Mouse (Mus musculus) gastrocnemius, adult 8-10 months (tissue): Measurements from ENCODE around the gene A730049H05Rik. TPM values are rescaled to one million over a fixed set of nuclear protein-coding genes. Genes with fewer than 3 reads are reported as not detected.
A peak's percentile ranks its signal among the peaks of the same experiment; 100 is the strongest.

Experiments used
- DNase-seq, 2 experiments: peaks; one replicate each; pipeline ENCODE4 v3.0.0; 2022; ENCODE audit warnings: low spot score in 2 of 2
- total RNA-seq, 4 experiments: library from RNA; stranded (reverse); gene quantifications; 2 replicates each; pipeline ENCODE4 v1.2.4; 2022

Gene A730049H05Rik
- under 1 TPM in 1 of 4 experiments, not detected in 3; 0.15 TPM for total RNA-seq

DNA sequence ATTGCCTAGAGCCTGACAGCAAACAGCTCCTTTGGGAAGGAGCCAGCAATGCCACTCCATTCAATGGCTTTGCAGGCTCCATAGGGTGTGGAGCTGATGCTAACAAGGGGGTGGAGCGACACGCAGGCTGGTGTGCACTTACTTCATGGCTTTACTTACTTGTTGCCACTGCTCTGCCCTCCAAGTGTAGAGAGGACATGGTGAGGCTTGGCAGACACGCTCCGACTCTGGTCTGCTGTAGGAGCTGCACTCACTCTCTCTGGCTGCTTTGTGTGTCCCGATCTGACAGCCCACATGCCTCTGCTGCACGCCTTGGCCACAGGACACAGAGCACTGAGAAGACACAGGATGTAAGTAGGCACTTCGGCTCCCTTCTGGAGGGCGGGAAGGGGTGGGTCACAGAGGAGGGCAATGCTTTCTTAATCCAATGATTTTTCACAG lies at the start of gene A730049H05Rik:
Gene A730049H05Rik (plus strand): TSS at position 168 of the 441 bp plus-strand sequence.
- DNase-seq, result no peak

DNA sequence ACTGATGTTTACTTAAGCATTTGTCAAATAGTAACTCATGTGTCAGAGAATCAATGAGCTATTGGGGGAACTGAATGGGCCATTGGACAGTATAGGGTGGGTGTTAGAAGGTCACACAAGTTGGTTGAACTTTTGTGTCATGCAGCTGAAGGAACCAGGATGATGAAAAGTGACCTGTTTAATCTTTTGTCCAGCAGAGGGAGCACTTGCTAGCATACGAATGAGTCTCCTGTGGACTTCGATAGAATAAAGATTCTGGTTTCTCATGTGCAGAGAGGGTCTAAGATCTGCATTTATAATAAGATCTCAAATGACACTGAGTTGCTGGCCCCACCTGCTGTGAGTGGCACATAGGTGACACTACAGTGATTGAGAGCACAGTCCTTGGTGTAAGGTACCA lies 39.9 kb upstream of the A730049H05Rik start:
- DNase-seq, result no peak

DNA sequence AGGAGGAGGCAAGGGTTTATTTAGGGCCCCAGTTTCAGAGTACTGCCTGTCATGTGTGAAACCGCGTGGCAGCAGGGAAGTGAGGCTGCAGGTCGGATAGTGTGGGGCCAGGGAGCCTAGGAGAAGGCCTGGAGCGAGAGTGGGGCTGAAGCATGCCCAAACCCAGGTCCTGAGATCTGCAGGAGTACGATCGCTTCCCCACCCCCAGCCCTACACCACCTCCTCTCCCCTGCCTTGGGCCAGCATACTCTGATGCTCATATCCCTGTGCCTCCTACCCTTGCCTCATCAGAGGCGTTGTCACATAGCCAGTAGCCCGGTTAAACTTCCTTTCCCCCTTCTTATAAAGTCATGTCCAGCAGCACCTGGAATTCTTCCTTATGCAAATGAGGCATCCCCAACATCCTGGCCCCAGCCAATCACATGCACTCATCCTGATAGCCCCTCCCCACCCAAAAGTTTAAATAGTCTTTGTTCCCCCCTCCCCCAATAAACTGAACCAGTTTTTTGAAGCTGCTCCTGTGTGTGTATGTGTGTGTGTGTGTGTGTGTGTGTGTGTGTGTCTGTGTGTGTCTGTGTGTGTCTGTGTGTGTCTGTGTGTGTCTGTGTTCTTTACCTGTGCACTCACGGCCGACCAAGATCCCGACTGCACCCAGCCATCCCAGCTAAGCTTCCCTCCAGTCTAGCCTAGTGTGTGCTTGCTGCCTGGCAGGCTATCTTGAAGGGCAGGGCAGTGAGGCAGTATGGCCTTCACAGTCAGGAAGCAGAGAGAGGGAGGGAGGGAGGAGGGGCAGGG lies 36.9 kb upstream of the A730049H05Rik start:
- no peak for DNase-seq

DNA sequence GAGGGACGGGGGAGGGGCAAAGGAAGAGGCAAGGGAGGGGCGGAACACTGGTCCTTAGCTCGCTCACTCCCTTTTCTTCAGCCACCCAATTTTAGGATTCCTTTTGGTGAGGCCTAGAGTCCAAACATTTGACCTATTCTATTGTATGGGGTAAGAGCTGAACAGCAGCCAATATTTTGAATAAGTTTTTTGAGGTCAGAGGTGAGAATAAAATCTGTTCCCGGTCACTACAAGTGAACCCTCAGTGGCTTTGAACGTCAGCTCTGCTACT lies 36.4 kb upstream of the A730049H05Rik start:
- no peak for DNase-seq

DNA sequence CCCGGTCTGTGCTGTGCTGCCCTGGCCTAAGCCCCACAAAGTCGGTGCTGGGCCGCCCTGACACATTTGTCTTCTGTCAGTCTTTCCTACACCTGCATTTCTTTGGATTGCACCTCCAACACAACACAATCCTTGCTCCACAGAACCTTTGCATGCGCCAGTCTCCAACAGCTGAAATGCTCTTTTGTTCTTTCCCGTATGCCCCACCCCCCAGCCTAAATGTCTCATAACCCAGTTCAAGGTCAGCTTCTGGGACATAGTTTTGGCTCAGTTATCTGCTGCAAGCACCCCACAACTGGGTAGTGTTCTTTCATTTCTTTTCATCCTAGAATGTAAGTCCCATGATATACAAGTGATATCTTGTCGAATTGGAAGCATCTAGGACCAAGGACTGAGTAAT lies 34.8 kb upstream of the A730049H05Rik start:
- no peak for DNase-seq

DNA sequence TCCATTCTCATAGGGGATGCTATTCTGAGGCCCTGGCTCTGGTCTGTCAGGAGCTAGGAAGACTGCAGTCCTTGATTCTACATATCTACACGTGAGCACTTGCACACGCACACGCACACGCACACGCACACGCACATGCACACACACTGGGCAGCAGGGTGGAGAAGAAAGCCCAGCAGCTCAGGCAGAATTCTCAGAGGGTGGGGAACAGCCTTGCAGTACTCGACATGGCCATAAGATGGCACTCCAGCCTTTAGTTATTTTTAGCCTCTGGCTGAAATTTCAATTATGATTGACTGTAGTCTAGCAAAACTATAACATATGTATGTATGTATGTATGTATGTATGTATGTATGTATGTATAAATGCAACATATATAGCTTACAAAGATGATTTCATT lies 31.5 kb upstream of the A730049H05Rik start:
- DNase-seq, result peak in 1 of 2 experiments; percentile 23

DNA sequence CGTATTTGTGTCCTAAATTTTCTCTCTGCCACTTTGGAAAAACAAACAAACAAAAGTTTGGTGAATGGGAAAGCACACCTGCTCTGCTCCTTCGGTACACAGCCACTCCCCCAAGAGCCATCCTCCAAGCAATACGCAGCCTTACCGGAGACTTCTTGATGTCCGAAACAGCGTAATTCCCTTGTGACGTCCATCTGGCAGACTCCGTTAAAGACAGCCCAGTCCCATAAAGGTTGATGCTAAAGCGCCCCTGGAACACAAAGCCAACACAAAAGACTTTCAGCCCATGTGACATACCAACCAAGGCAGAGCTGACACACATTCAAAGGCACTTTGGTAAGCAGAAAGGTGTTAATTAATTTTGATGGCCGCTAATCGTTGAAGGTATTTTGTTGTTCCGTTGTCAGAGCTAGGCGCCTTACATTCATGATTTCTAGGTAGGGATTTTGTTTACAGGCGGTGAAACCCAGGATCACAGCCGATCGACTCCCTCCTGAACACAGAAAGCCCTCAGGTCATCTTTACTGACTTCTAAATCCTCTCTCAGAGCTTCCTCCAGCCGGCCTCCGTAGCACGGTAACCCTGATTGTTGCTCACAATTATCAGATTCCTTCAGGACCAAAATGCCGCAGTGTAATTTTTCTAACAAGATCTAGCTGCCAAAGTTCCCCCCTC lies 29.4 kb upstream of the A730049H05Rik start:
- DNase-seq, result no peak

DNA sequence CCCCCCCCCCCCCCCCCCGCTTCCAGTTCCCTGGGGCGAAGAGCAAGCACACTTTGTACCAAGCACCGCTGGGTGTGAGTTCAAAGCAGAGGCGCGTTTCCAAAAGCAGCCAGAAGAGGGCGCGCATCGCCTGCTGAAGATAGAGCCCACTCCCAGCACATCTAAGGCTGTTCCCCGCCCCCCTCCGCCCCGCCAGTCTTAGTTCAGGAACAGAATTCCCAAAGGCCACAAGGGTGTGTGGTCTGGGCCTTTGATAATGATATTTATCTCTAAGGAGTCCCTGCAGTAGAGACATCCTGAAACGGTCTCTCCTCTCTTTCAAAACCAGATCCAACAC lies 28.9 kb upstream of the A730049H05Rik start:
- peak; percentile 85 to 87 for DNase-seq

DNA sequence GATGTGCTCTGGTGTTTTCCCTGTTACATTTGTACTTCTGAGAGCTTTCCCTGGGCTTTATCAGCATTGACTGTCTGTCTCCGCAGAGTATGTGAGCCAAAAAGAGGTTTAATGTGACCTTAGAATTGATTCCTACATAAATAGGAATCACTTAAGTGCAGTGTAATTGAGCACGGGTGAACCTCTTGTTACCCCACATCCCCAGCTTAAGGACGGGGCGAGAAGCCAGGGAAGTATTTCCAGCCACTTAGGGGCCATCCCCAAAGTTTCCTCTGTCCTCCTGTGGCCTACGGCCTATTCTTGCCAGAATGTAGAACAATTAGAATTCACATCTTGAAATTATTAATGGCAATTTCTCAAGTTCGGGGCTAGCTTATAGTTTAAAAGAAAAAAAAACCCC lies 22.5 kb upstream of the A730049H05Rik start:
- DNase-seq, result no peak

DNA sequence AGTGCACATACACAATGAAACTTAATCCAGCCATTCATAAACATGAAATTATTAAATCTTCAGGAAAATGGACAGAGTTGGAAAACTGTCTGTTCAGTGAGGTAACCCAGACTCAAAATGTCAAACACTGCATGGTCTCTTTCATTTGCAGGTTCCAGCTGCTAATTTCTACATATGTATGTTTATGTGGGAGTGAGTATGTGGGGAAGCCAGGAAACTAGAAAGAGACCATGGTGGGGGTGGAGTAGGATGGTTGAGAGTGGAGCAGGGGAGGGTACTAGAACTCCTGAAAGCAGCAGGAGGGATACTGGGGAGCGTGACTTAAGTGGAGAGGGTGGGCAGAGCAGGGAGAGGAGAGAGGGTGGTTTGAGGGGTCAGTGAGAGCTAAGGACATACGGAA lies 14.8 kb upstream of the A730049H05Rik start:
- no peak for DNase-seq

DNA sequence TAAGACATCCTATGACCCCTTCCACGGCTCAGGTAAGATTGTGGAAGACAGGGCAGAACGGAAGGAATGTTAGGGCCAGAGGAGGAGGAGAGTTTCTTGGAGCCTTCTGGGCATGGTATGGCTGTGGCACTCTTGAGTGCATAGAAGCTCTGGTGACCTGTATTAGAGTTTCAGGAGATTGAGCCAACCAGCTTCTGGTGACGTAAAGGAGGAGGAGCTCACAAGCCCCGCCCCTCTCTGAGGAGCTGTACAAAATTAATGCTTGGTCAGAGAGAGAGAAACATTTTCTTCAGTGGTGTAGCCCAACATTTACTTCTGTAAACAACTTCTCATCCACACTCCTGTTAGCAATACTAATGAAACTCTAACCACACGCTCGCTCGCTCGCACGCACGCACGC lies 13.9 kb upstream of the A730049H05Rik start:
- no peak for DNase-seq

DNA sequence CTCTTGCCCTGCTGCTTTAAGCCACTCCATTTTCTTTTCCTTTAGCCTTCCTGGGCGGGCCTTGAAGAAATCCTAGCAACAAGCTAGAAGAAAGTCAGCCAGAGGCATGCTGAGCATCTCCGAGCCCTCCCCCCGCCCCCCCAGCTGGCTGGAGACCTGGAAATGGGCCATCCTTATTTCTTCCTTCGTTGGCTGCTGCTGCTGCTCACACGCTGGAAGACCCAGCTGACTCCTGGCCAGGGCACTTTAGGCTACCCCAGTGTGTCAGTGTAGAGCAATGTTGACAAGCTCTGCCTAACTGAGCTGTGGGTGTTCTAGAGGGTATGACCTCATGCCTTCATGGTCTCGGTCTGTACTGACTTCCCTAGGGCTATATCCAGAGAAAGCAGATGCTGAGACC lies 13.1 kb upstream of the A730049H05Rik start:
- DNase-seq, result no peak

DNA sequence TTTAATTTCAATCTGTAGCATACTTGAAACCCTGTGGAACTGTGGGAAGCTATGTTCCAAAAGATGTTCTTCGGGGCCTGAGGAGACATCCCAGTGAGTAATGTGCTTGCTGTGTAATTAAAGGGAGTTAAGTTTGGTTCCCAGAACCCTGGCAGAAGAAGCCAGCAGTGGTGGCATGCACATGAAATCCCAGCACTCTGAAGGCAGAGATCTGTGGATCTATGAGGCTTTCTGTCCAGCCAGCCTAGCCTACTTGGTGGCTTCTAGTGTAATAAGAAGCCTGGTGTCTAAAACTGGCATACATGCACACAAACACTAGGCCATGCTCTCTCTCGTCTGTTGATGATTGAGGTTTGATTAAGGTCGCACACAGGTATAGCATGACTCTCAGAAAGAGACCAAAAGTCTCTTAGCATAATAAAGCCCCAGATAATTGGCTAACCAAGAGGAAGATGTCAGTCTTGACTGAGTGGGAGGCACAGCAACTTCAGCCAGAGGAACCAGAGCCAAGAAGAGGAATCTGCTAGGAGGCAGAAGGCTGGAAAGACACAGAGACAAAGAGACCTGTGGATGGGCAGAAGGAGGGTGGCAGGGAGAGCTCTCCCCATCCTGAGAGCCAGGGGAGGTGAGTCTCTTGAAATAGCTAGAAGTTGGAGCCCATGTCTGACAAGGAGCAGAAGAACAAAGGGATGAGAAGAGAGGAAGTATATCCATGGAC lies 11.9 kb upstream of the A730049H05Rik start:
- DNase-seq, result no peak

DNA sequence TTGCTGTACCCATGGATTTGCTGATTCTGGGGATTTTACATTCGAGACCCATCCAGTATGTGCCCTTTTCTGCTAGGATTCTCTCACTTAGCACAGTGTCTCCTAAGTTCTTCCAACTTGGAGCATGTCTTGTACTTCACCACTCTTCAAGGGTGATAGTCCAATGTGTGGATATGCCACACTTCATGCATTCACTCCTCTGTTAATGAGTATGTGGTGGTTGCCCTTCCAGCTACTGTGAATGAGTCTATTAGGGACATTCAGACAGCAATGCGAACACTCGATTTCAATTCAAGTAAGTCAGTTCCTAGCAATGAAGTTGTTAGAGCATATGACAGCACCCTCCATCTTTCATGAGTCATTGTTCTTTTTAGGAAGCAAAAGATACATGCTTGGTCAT lies 6.5 kb upstream of the A730049H05Rik start:
- no peak for DNase-seq

DNA sequence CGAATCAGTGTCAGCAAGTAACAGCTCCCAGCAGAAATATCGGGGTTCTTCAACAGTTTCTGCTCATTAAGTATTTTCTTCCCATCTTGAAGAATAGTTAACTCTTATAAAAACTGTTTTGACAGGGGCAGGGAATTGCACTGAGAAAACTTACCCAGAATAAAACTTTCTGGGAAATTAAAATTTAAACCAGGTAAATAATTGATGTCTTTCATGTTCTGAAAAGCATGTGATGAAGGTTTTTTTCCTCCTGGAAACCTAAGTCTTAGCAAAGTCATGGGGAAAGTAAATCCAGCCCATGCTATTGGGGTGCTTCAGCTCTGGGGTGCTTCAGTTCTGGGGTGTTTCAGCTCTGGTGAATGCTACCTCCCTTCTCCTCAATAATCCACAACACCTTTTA lies 5.7 kb upstream of the A730049H05Rik start:
- no peak for DNase-seq

DNA sequence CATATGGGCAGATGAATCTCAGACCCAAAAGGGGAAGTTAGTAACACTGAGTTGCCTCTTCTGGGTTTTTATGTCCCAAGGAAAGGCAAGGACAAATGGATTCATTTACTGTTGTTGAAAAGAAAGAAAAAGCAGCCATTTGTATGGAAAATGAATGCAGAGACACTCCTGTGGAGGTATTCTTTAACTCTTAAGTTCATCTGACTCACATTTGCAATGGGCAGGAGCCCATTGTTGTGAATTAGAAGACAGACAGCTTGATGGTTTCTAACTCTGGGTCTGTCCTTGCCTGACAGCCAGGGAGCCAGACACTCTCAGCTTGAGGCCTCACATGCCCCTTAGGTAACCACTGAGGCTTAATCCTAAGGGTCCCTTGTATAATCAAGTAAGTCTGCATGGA lies 4.7 kb upstream of the A730049H05Rik start:
- no peak for DNase-seq

DNA sequence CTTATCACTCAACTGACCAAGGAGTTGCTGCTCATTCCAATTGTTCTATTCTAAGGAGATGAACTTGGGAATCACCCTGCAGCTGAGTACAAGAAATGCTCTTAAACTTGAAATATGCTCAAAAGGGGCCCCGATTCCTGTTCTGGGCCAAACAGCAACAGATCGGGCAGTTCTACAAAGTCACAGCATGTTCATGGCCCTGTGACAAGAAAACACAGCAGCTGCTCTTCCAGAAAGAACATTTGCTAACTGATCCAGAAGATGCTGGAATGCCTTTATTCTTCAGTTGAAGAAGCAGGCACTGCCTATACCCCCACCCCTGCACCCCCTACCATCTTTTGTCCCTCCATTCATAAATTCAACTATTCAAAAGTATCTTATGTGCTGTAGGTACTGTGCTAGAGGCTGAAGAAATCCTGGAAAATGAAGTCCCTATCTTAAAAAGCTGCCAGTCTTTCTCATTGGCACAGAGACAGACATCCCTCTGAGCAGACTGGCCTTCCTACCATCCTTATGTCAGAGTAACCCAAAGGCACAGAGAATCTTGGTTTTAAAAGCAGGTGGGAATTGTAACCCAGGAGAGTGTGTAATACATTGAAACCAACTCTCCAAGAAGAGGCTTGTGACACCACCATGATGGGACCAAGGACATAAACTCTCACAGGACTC lies 3.4 kb upstream of the A730049H05Rik start:
- DNase-seq, result no peak

DNA sequence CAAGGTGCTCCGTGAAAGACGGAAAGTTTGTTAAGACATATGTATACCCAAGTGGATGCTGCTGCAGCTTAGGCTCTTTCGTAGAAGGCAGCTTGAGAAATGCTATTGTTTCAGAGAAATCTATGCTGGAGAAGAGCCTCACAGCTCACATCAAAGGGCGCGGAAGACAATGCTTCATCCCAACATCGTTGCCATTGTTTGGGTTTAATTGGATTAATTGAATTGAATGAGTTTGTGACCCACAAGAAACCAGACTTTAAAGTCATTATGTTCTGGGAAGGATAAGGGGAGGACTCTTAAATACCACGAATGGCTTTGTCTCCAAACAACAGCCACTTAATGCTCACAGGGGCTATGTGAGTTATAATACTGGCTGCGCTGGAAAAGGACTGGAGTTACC lies 1.4 kb downstream of the A730049H05Rik start:
- no peak for DNase-seq

DNA sequence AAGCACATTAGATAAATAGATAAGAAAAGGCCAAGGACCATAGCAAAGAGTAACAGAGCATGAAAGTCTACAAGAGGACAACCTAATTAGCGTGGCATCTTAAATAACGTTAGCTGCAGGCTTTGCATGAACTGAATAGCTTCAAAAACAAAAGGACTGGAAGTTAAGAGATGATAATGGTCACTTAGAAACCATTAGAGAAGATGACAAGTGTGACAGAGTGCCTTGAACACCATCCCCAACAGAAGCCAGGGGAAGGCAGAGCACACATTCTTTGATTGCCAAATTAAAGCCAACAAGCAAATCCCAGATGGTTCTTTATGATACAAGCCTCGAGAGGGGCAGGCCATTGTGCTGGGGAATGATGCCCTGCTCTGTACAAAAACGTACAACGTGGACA lies 5.3 kb downstream of the A730049H05Rik start:
- no peak for DNase-seq

DNA sequence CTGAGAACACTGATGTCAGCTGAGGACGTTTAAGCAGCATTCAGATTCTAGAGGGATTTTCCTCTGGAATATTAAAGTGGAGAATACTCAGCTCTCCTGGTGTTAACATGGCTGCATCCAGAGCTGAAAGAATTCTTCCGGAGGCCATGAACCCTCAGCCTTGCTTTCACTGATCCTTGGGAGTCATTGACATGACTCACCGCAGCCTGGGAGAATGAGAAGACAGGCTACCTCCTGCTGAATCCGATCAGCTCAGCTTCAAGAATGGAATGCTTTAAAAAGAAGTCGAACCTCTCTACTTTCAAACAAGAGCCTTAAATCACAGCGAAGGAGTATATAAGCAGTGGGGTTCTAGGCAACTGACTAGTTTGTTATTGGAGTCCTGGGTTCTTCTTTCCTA lies 5.7 kb downstream of the A730049H05Rik start:
- no peak for DNase-seq

DNA sequence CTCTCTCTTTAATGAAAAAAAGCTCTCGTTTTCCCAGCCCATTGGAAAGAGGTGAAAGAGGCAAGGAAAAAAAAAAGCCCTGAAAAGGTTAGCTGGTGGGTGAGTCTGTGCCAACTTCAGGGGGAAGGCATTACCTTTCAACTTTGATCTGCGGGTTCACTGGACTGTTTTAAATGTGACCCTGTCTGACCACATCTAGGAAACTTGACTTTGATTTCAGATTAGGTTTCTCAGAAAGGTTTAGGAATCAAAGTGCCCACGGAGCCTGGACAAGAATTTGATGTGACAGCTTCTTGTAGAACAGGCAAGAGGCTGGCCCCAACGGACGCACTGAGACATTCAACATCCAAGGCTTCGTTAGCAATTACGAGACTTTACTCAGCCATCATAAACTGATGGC lies 7.7 kb downstream of the A730049H05Rik start:
- DNase-seq, result no peak

DNA sequence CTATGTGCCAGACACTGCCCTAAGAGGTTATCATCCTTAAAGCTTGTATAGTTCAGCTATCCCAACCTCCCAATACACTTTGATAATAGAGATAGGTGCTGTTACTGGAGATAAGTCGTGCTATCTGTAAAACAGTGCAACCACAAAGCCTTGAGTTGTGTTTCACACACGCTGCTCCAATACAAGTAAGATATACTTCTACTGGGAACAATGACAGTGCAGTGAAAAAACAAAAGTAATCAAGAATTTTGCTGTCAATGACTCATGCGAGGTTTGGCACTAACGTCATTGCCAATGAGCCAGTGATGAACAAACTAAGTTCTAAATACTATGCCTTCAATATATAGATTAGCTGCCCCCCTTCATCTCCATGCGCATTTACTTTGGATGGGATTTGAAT lies 10.3 kb downstream of the A730049H05Rik start:
- no peak for DNase-seq
